Comparison of ENCODE assay signal across 29 mouse cellular contexts in the genomic region with DNA sequence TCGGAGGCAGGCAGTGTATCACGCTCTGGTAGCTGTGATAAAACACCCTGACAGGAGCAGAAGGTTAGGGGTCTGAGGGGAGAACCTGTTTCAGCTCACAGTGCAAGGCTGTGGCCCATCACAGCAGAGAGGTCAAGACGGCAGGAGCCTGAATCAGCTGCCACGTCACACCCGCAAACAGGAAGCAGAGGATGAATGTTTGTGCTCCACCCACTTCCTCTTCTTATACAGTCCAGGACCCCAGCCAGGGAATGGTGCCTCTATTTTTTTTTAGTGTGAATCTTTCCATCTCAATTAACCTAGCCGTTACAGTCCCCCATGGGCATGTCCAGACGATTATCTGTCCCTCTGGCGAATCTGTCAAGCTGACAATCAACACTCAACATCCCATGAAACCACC.
A peak's percentile ranks its signal among the peaks of the same experiment; 100 is the strongest.
DNase-seq lines count a peak whose midpoint lies in the region; ATAC-seq and TF ChIP-seq lines count a peak whose summit lies in the region.
"Had no signal": no experiment of that assay in that cellular context is flagged by ENCODE, and none has a peak within 500 bp of the region (broad histone marks: within the 10 kb centered on the region; RNA-seq: fewer than 3 reads in every experiment).

No protein-coding gene starts in this region.

- peaks cover 45% of the 10 kb centered on the region for H3K27me3 ChIP-seq in megakaryocyte, embryonic 14.5 days (replicated peaks)
- H3K27me3 ChIP-seq: embryonic facial prominence, embryonic 15.5 days; forebrain, embryonic 12.5 days; heart, embryonic 12.5 days; hindbrain, embryonic 13.5 days; liver, embryonic 12.5 days; midbrain, embryonic 13.5 days; neural tube, embryonic 13.5 days had no signal

- no peak for TF ChIP-seq CTCF in gastrocnemius, adult 2 months (IDR thresholded peaks at IDR 0.05)

- peaks cover 27% of the 10 kb centered on the region for H3K4me1 ChIP-seq in megakaryocyte, embryonic 14.5 days
- H3K4me1 ChIP-seq: forebrain, embryonic 12.5 days; hindbrain, embryonic 13.5 days; liver, embryonic 12.5 days; midbrain, embryonic 13.5 days; neural tube, embryonic 13.5 days had no signal

- H3K36me3 ChIP-seq in megakaryocyte, embryonic 14.5 days (replicated peaks; ENCODE audit: low read length): no peaks in the 10 kb centered on the region
- H3K36me3 ChIP-seq: embryonic facial prominence, embryonic 10.5 days; embryonic facial prominence, embryonic 15.5 days; forebrain, embryonic 12.5 days; G1E; heart, embryonic 12.5 days; hindbrain, embryonic 13.5 days; liver, embryonic 12.5 days; midbrain, embryonic 13.5 days; neural tube, embryonic 13.5 days had no signal

- peak; percentile 24 for ATAC-seq in activated CD4-positive, CD25-positive, alpha-beta regulatory T cell, adult 4 months
- ATAC-seq: intestine, postnatal 0 days; liver, embryonic 12.5 days; liver, postnatal 0 days; midbrain, embryonic 13.5 days had no signal

- H3K4me3 ChIP-seq in megakaryocyte, embryonic 14.5 days (replicated peaks): peak overlapping the region; percentile 39
- H3K4me3 ChIP-seq in gastrocnemius, adult 2 months: no peak overlapping the region
- H3K4me3 ChIP-seq: embryonic facial prominence, embryonic 10.5 days; embryonic facial prominence, embryonic 15.5 days; forebrain, embryonic 12.5 days; heart, embryonic 12.5 days; hindbrain, embryonic 13.5 days; layer of hippocampus, adult 2 months; liver, embryonic 12.5 days; midbrain, embryonic 13.5 days; neural tube, embryonic 13.5 days had no signal

- H3K9me3 ChIP-seq in megakaryocyte, embryonic 14.5 days: peaks cover 5% of the 10 kb centered on the region; the same call in 1 of the 2 replicates
- H3K9me3 ChIP-seq: embryonic facial prominence, embryonic 10.5 days; embryonic facial prominence, embryonic 15.5 days; forebrain, embryonic 12.5 days; heart, embryonic 12.5 days; hindbrain, embryonic 13.5 days; liver, embryonic 12.5 days; midbrain, embryonic 13.5 days; neural tube, embryonic 13.5 days had no signal

- no peak overlapping the region for H3K27ac ChIP-seq in gastrocnemius, adult 2 months
- H3K27ac ChIP-seq: embryonic facial prominence, embryonic 10.5 days; embryonic facial prominence, embryonic 15.5 days; forebrain, embryonic 12.5 days; hindbrain, embryonic 13.5 days; layer of hippocampus, adult 2 months; liver, embryonic 12.5 days; midbrain, embryonic 13.5 days; neural tube, embryonic 13.5 days had no signal

- DNase-seq in 416B (ENCODE audit: low read depth): peak; percentile 63
- DNase-seq in CD4-positive helper T cell, adult 2 months (ENCODE audit: low read depth, low spot score): peak; percentile 47
- no peak for DNase-seq in embryo, embryonic 9.5 days (ENCODE audit: extremely low spot score)
- DNase-seq in gastrocnemius, adult 2 months: no peak
- no peak for DNase-seq in right cerebral cortex, postnatal 4 days
- DNase-seq: adrenal gland, postnatal 25 days; cerebellum, adult 18-20 months; cerebellum, postnatal 10 days; gastrocnemius, postnatal 25 days; heart, adult 18-20 months; heart, postnatal 4 days; kidney, adult 9 months; kidney, postnatal 36 days; left cerebral cortex, postnatal 4 days; liver, postnatal 0 days; lung, postnatal 14 days had no signal

- intact Hi-C loops in gastrocnemius, adult 2 months (cut with DNase I): no loop called here

Comparison
In these comparisons a context has a peak if more than half of its experiments do, and no peak if none do; other contexts are left out.
1. DNase-seq: peak in 416B (single experiment) and CD4-positive helper T cell, adult 2 months (single experiment); none in embryo, embryonic 9.5 days (single experiment), gastrocnemius, adult 2 months (single experiment) and right cerebral cortex, postnatal 4 days (single experiment).